Mouse (Mus musculus): Measurements from ENCODE around the gene Crtc3. TPM values are rescaled to one million over a fixed set of nuclear protein-coding genes. Genes with fewer than 3 reads are reported as not detected.

Gene Crtc3
- polyA plus RNA-seq, 1 experiment: 6.4 TPM

GRCm38 (mm10) chr7:80682630-80683029, 6.0 kb downstream of the Crtc3 start:
- Histone ChIP-seq H3K36me3 (ENCODE audit: control insufficient read depth, insufficient read depth) (no peaks in the 10 kb centered on the region), H3K79me2 (ENCODE audit: control insufficient read depth, insufficient read depth) (peaks cover 60% of the 10 kb centered on the region), H3K4me3 (ENCODE audit: insufficient read depth, poor library complexity, severe bottlenecking) (no peak overlapping the region), H3ac (ENCODE audit: control insufficient read depth, insufficient read length, low read depth) (no peak overlapping the region), H3K79me3 (ENCODE audit: low read depth) (peaks cover 25% of the 10 kb centered on the region), H3K27me3 (ENCODE audit: control insufficient read depth, insufficient read depth, insufficient read length) (no peaks in the 10 kb centered on the region)
- TF ChIP-seq MYOD1 (IDR thresholded peaks at IDR 0.05; ENCODE audit: control insufficient read depth, insufficient read length, low read depth) (no peak), FOSL1 (IDR thresholded peaks at IDR 0.05; ENCODE audit: insufficient read depth, low read length, poor library complexity, severe bottlenecking) (no peak), MAX (IDR thresholded peaks at IDR 0.05) (no peak), CTCF (IDR thresholded peaks at IDR 0.05; ENCODE audit: control insufficient read depth, insufficient read depth, insufficient read length) (no peak), USF1 (IDR thresholded peaks at IDR 0.05; ENCODE audit: low read depth) (no peak), MYOG (IDR thresholded peaks at IDR 0.05; ENCODE audit: control insufficient read depth, extremely low read depth, insufficient read length) (no peak)

GRCm38 (mm10) chr7:80680218-80680847, 8.3 kb downstream of the Crtc3 start:
- peaks cover 37% of the 10 kb centered on the region for H3K79me2 ChIP-seq (ENCODE audit: control insufficient read depth, insufficient read depth)
- no peak overlapping the region for H3K4me3 ChIP-seq (ENCODE audit: insufficient read depth, poor library complexity, severe bottlenecking)
- H3K36me3 ChIP-seq (ENCODE audit: control insufficient read depth, insufficient read depth): no peaks in the 10 kb centered on the region
- H3K27me3 ChIP-seq (ENCODE audit: control insufficient read depth, insufficient read depth, insufficient read length): no peaks in the 10 kb centered on the region
- H3K79me3 ChIP-seq (ENCODE audit: low read depth): peaks cover 12% of the 10 kb centered on the region
- TF ChIP-seq USF1 (IDR thresholded peaks at IDR 0.05; ENCODE audit: low read depth): no peak
- no peak for TF ChIP-seq FOSL1 (IDR thresholded peaks at IDR 0.05; ENCODE audit: insufficient read depth, low read length, poor library complexity, severe bottlenecking)
- no peak for TF ChIP-seq CEBPB (IDR thresholded peaks at IDR 0.05; ENCODE audit: low read depth)
- no peak for TF ChIP-seq MAX (IDR thresholded peaks at IDR 0.05)
- no peak for TF ChIP-seq MYOG (IDR thresholded peaks at IDR 0.05; ENCODE audit: control insufficient read depth, extremely low read depth, insufficient read length)
- no peak for TF ChIP-seq MYOD1 (IDR thresholded peaks at IDR 0.05; ENCODE audit: control insufficient read depth, insufficient read length, low read depth)
- no peak for TF ChIP-seq CTCF (IDR thresholded peaks at IDR 0.05; ENCODE audit: control insufficient read depth, insufficient read depth, insufficient read length)
- H3ac ChIP-seq (ENCODE audit: control insufficient read depth, insufficient read length, low read depth): no peak overlapping the region

DNA sequence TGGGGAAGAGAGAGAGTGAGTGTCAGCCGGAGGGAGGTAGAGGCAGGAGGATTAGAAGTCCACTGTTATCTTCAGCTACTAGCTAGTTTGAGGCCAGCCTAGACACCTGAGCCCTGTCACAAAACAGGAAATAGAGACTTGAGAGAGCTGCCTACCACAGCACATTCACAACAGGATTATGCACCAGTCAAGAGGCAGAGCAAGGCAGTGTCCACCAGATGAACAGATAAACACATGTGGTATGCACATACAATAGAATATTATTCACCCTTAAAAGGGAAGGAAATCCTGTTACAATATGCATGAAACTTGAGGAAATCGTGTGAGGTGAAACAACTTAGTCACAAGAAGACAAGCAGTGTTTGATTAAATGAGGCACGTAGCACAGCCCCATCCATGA, 16.4 kb downstream of the Crtc3 start:
- Histone ChIP-seq H3K79me2 (ENCODE audit: control insufficient read depth, insufficient read depth) (no peaks in the 10 kb centered on the region), H3K27me3 (ENCODE audit: control insufficient read depth, insufficient read depth, insufficient read length) (no peaks in the 10 kb centered on the region), H3K36me3 (ENCODE audit: control insufficient read depth, insufficient read depth) (no peaks in the 10 kb centered on the region), H3K79me3 (ENCODE audit: low read depth) (peaks cover 4% of the 10 kb centered on the region), H3ac (ENCODE audit: control insufficient read depth, insufficient read length, low read depth) (no peak overlapping the region), H3K4me3 (ENCODE audit: insufficient read depth, poor library complexity, severe bottlenecking) (no peak overlapping the region)
- TF ChIP-seq MYOG (IDR thresholded peaks at IDR 0.05; ENCODE audit: control insufficient read depth, extremely low read depth, insufficient read length): no peak
- no peak for TF ChIP-seq CEBPB (IDR thresholded peaks at IDR 0.05; ENCODE audit: low read depth)
- TF ChIP-seq CTCF (IDR thresholded peaks at IDR 0.05; ENCODE audit: control insufficient read depth, insufficient read depth, insufficient read length): no peak
- TF ChIP-seq USF1 (IDR thresholded peaks at IDR 0.05; ENCODE audit: low read depth): no peak
- no peak for TF ChIP-seq MAX (IDR thresholded peaks at IDR 0.05)
- TF ChIP-seq FOSL1 (IDR thresholded peaks at IDR 0.05; ENCODE audit: insufficient read depth, low read length, poor library complexity, severe bottlenecking): no peak
- TF ChIP-seq MYOD1 (IDR thresholded peaks at IDR 0.05; ENCODE audit: control insufficient read depth, insufficient read length, low read depth): no peak

GRCm38 (mm10) chr7:80670889-80671288, 17.8 kb downstream of the Crtc3 start:
- Histone ChIP-seq H3K79me3 (ENCODE audit: low read depth) (peaks cover 4% of the 10 kb centered on the region), H3K27me3 (ENCODE audit: control insufficient read depth, insufficient read depth, insufficient read length) (no peaks in the 10 kb centered on the region), H3ac (ENCODE audit: control insufficient read depth, insufficient read length, low read depth) (no peak overlapping the region), H3K79me2 (ENCODE audit: control insufficient read depth, insufficient read depth) (peaks cover 3% of the 10 kb centered on the region), H3K36me3 (ENCODE audit: control insufficient read depth, insufficient read depth) (no peaks in the 10 kb centered on the region), H3K4me3 (ENCODE audit: insufficient read depth, poor library complexity, severe bottlenecking) (no peak overlapping the region)
- TF ChIP-seq CTCF (IDR thresholded peaks at IDR 0.05; ENCODE audit: control insufficient read depth, insufficient read depth, insufficient read length) (no peak), FOSL1 (IDR thresholded peaks at IDR 0.05; ENCODE audit: insufficient read depth, low read length, poor library complexity, severe bottlenecking) (no peak), USF1 (IDR thresholded peaks at IDR 0.05; ENCODE audit: low read depth) (no peak)

GRCm38 (mm10) chr7:80667190-80667589, 21.5 kb downstream of the Crtc3 start:
- TF ChIP-seq MYOG (IDR thresholded peaks at IDR 0.05; ENCODE audit: control insufficient read depth, extremely low read depth, insufficient read length) (no peak), FOSL1 (IDR thresholded peaks at IDR 0.05; ENCODE audit: insufficient read depth, low read length, poor library complexity, severe bottlenecking) (no peak), MYOD1 (IDR thresholded peaks at IDR 0.05; ENCODE audit: control insufficient read depth, insufficient read length, low read depth) (no peak), MAX (IDR thresholded peaks at IDR 0.05) (no peak), CTCF (IDR thresholded peaks at IDR 0.05; ENCODE audit: control insufficient read depth, insufficient read depth, insufficient read length) (no peak), CEBPB (IDR thresholded peaks at IDR 0.05; ENCODE audit: low read depth) (no peak), USF1 (IDR thresholded peaks at IDR 0.05; ENCODE audit: low read depth) (no peak)
- Histone ChIP-seq H3K79me3 (ENCODE audit: low read depth) (peaks cover 11% of the 10 kb centered on the region), H3K36me3 (ENCODE audit: control insufficient read depth, insufficient read depth) (no peaks in the 10 kb centered on the region), H3ac (ENCODE audit: control insufficient read depth, insufficient read length, low read depth) (peak overlapping the region; percentile 30), H3K79me2 (ENCODE audit: control insufficient read depth, insufficient read depth) (peaks cover 14% of the 10 kb centered on the region), H3K4me3 (ENCODE audit: insufficient read depth, poor library complexity, severe bottlenecking) (no peak overlapping the region), H3K27me3 (ENCODE audit: control insufficient read depth, insufficient read depth, insufficient read length) (no peaks in the 10 kb centered on the region)
